Mouse (Mus musculus) central nervous system, embryonic 18 days (tissue): Measurements from ENCODE around the gene Olfr313. TPM values are rescaled to one million over a fixed set of nuclear protein-coding genes. Genes with fewer than 3 reads are reported as not detected.

Source experiments
- polyA plus RNA-seq: library from polyadenylated mRNA; depleted of rRNA; stranded (reverse); fragments of >200 nt; gene quantifications from 2 replicates; pipeline ENCODE4 v1.2.3, GENCODE M21; 2012; rRNA removed

Olfr313 gene
- not detected in 2 replicates for polyA plus RNA-seq

GRCm38 (mm10) chr11:58814700-58815099 lies at the start of gene Olfr313:
Olfr313 (plus strand) TSS chr11:58815000.

GRCm38 (mm10) chr11:58772888-58773287 lies 41.9 kb upstream of the Olfr313 start, which contains the start of gene Olfr315:
Olfr315 (plus strand) TSS chr11:58773188.

GRCm38 (mm10) chr11:58782480-58783089 lies 32.2 kb upstream of the Olfr313 start, which contains the start of gene Olfr314:
Olfr314 (plus strand) TSS chr11:58782952.

DNA sequence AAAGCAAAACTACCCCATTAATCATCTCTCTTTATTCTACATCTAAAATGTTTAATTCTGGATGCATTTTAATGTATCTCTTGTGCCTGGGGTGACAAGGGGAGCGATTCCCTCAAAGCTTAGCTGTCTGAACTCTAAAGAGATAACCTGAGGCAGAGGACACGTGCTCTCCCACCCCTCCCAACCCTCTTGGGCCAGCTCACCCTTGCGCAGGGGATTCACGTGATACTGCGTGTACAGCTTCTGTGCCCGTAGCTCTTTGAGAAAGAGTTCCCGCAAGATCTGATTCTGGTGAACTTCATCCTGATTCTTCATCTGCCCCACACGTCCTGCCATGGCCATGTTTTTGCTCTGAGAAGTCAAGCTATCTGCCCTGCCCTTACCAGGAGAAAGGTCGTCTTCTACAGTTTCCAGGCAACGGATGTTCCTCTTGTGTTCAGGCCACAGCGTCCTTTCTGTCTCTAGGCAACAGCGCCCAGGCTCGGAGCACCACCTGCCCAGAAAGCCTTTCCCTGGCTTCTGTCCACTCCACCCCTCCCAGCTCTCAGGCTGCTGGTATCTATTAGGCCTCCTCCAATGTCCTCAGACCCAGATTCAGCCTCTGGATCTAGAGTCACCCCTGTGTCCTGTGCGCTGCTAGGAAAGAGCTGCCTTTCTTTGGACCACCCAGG lies 13.1 kb upstream of the Olfr313 start, which contains the start of gene Fam183b:
Gene Fam183b (minus strand): TSS at position 403 of the 671 bp plus-strand sequence.

GRCm38 (mm10) chr11:58828937-58829336 lies 14.1 kb downstream of the Olfr313 start, which contains the start of gene Olfr312:
Olfr312 (plus strand) TSS chr11:58829237.

GRCm38 (mm10) chr11:58838951-58839350 lies 24.2 kb downstream of the Olfr313 start, which contains the start of gene Olfr311:
Olfr311 (plus strand) TSS chr11:58839251.

DNA sequence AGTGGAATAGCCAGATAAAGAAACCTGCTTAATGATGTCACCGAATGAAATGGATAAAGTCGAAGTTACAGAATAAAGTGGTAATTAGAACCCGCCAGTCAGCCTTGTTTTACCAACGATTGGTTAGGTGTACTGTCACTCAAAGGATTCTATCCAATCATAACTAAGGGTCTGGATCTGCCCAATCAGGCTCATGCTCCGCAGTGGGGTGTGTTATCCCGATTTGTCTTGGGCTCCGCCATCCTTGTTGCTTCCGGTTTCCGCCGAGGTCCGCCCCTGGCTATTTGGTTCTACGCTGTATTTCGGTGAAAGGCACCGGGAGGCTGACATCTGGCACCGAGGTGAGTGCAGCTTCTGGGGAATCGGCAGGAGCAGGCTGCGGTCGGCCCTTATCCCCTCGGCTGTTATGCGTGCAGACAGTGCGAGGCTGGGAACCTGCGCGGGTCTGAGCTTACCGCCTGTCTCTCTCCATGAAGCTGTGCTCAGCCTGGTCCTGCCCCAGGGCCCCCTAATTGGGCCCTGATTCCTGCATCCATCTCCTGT lies 32.2 kb downstream of the Olfr313 start, which contains the start of gene Gm12258:
Gene Gm12258 (plus strand): TSS at position 240 of the 543 bp plus-strand sequence.

GRCm38 (mm10) chr11:58867039-58867953 lies 52.5 kb downstream of the Olfr313 start, which contains the start of gene 2810021J22Rik:
2810021J22Rik (plus strand) TSS chr11:58867216.

Other genes with a start within 250 kb of the Olfr313 start
- not detected in 2 replicates for gene Olfr224, start 244.4 kb upstream of the Olfr313 start, polyA plus RNA-seq
- not detected in 2 replicates for gene Olfr325, start 237.3 kb upstream of the Olfr313 start, polyA plus RNA-seq
- 0.12 TPM in 2 replicates for gene Olfr324, start 219.9 kb upstream of the Olfr313 start, polyA plus RNA-seq
- gene 2210407C18Rik, start 198.9 kb upstream of the Olfr313 start, polyA plus RNA-seq, result not detected in 2 replicates
- gene Olfr323, start 184.5 kb upstream of the Olfr313 start, polyA plus RNA-seq, result not detected in 2 replicates
- gene Trim58, start 174.5 kb upstream of the Olfr313 start, polyA plus RNA-seq, result 0.08 and 0.16 TPM in 2 replicates
- gene Olfr322, start 156.2 kb upstream of the Olfr313 start, polyA plus RNA-seq, result not detected in 2 replicates
- not detected in 2 replicates for gene Olfr320, start 133.9 kb upstream of the Olfr313 start, polyA plus RNA-seq
- not detected in 2 replicates for gene Olfr319, start 115.8 kb upstream of the Olfr313 start, polyA plus RNA-seq
- not detected in 2 replicates for gene Olfr318, start 91.0 kb upstream of the Olfr313 start, polyA plus RNA-seq
- 0.28 and 0.29 TPM in 2 replicates for gene Olfr317, start 75.8 kb upstream of the Olfr313 start, polyA plus RNA-seq
- gene Olfr316, start 62.3 kb upstream of the Olfr313 start, polyA plus RNA-seq, result not detected in 2 replicates
- gene Olfr315, start 41.8 kb upstream of the Olfr313 start, polyA plus RNA-seq, result not detected in 2 replicates
- not detected in 2 replicates for gene Olfr314, start 32.0 kb upstream of the Olfr313 start, polyA plus RNA-seq
- 2.6 and 4.4 TPM in 2 replicates for gene Fam183b, start 13.0 kb upstream of the Olfr313 start, polyA plus RNA-seq
- not detected in 2 replicates for gene Olfr312, start 14.2 kb downstream of the Olfr313 start, polyA plus RNA-seq
- gene Olfr311, start 24.3 kb downstream of the Olfr313 start, polyA plus RNA-seq, result not detected in 2 replicates
- gene Gm12258, start 32.2 kb downstream of the Olfr313 start, polyA plus RNA-seq, result 31.0 and 32.6 TPM in 2 replicates
- gene 2810021J22Rik, start 52.2 kb downstream of the Olfr313 start, polyA plus RNA-seq, result 9.1 TPM in 2 replicates
- gene Zfp39, start 89.2 kb downstream of the Olfr313 start, polyA plus RNA-seq, result 4.9 and 5.9 TPM in 2 replicates
- gene Btnl10, start 102.9 kb downstream of the Olfr313 start, polyA plus RNA-seq, result 0.03 and 0.06 TPM in 2 replicates
- 557 and 565 TPM in 2 replicates for gene Rnf187, start 123.9 kb downstream of the Olfr313 start, polyA plus RNA-seq
- 491 and 498 TPM in 2 replicates for gene Hist3h2ba, start 133.9 kb downstream of the Olfr313 start, polyA plus RNA-seq
- 90.4 and 93.3 TPM in 2 replicates for gene Hist3h2a, start 139.7 kb downstream of the Olfr313 start, polyA plus RNA-seq
- gene Trim17, start 139.7 kb downstream of the Olfr313 start, polyA plus RNA-seq, result 2.2 and 2.3 TPM in 2 replicates
- 25.8 and 27.6 TPM in 2 replicates for gene Trim11, start 163.1 kb downstream of the Olfr313 start, polyA plus RNA-seq